Mouse (Mus musculus): ENCODE measurements at regions not wholly inside any gene's neighbourhood (a gene's known extent, or its start where the extent isn't known, plus 50 kb on each side); places are given as distances from the start of the nearest gene placed in this dataset.
A peak's percentile ranks its signal among the peaks of the same experiment; 100 is the strongest.

GRCm38 (mm10) chr16:51650100-51650499 is 380.9 kb upstream of the Cblb start:
- no peak for ATAC-seq
- no peaks in the 10 kb centered on the region for H3K4me1 ChIP-seq (replicated peaks; ENCODE audit: control insufficient read depth, insufficient read depth, low read length)
- 72% methylated on average over 5 of the region's 5 CpGs for WGBS

DNA sequence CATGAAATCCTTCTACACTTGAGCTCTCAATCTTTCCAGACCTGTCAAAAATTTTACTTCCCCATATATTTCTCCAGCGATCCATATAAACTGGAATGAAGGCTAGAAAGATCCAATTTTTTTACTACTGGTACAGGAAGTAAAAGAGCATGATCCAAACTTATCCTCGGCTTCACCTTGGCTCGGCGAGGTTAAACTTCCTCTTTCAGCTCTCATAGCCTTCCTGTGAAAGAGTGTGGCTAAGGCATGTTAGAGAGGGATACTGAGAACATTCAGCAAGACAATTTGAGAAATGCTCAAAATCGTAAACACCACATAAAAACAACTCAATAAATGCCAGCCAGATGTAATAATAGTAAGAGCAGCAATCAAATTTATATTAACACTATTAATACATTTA is 380.3 kb upstream of the Cblb start:
- no peak overlapping the region for H3K4me2 ChIP-seq (ENCODE audit: low read length)
- ATAC-seq, result no peak
- H3K9ac ChIP-seq (replicated peaks; ENCODE audit: low read depth, low read length), result no peak overlapping the region
- H3K4me1 ChIP-seq (replicated peaks; ENCODE audit: control insufficient read depth, insufficient read depth, low read length), result no peaks in the 10 kb centered on the region
- no peak overlapping the region for H3K27ac ChIP-seq (ENCODE audit: low read length)
- H3K9me3 ChIP-seq (ENCODE audit: control insufficient read depth, low read length), result no peaks in the 10 kb centered on the region
- H3K4me3 ChIP-seq (replicated peaks; ENCODE audit: low read length), result no peak overlapping the region
- no peaks in the 10 kb centered on the region for H3K27me3 ChIP-seq (replicated peaks; ENCODE audit: control insufficient read depth, insufficient read depth, low read length)
- 93% methylated on average over 5 of the region's 5 CpGs for WGBS
- no peaks in the 10 kb centered on the region for H3K36me3 ChIP-seq (ENCODE audit: control insufficient read depth, insufficient read depth)

More at GRCm38 (mm10) chr16:51650100-51650499, 380.9 kb upstream of the Cblb start:
- Histone ChIP-seq H3K4me3 (replicated peaks; ENCODE audit: low read length) (no peak overlapping the region), H3K4me2 (ENCODE audit: low read length) (no peak overlapping the region), H3K27me3 (replicated peaks; ENCODE audit: control insufficient read depth, insufficient read depth, low read length) (no peaks in the 10 kb centered on the region), H3K9ac (replicated peaks; ENCODE audit: low read depth, low read length) (no peak overlapping the region), H3K36me3 (ENCODE audit: control insufficient read depth, insufficient read depth) (no peaks in the 10 kb centered on the region), H3K27ac (ENCODE audit: low read length) (no peak overlapping the region), H3K9me3 (ENCODE audit: control insufficient read depth, low read length) (no peaks in the 10 kb centered on the region)

DNA sequence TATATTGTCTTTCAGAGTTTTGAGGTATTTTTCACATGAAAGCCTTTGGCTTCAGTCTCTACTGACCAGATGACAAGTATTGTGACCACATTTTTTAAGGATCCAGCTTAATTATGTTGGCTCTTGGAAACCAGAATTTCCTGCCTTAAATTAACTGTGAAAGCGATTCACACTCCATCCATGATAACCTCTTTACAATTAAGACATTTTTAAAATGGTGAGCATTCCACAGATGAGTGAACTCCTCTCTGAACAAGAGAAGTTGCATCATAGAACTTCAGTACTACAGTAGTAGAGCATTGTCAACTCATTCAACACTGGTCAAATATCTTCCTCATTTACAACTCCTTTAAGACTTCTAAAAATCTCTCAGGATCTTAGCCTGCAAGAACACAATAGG is 369.3 kb upstream of the Cblb start:
- no peaks in the 10 kb centered on the region for H3K27me3 ChIP-seq (replicated peaks; ENCODE audit: control insufficient read depth, insufficient read depth, low read length)
- H3K27ac ChIP-seq (ENCODE audit: low read length), result no peak overlapping the region
- H3K4me1 ChIP-seq (replicated peaks; ENCODE audit: control insufficient read depth, insufficient read depth, low read length), result no peaks in the 10 kb centered on the region
- no peak overlapping the region for H3K4me2 ChIP-seq (ENCODE audit: low read length)
- H3K4me3 ChIP-seq (replicated peaks; ENCODE audit: low read length), result no peak overlapping the region
- H3K9me3 ChIP-seq (ENCODE audit: control insufficient read depth, low read length), result no peaks in the 10 kb centered on the region
- H3K36me3 ChIP-seq (ENCODE audit: control insufficient read depth, insufficient read depth), result no peaks in the 10 kb centered on the region
- WGBS, result 94% methylated on average over 1 of the region's 1 CpGs
- H3K9ac ChIP-seq (replicated peaks; ENCODE audit: low read depth, low read length), result no peak overlapping the region
- no peak for ATAC-seq

DNA sequence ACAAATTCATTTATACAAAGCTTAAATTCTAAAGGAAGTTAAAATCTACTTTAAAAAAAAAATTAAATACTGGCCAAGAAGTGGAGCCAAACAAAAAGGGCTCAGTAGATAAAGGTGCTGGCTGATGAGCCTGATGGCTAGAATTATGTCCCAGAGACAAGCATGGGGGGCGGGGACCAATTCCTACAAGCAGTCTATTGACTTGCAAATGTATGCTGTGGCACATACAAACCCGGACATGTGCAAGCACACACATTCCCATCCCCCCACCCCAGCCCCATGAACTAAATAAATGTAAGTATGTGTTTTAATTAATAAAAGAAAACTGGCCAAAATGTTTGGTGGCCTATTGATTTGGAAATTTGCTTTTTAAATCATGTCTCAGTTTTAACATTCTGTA is 366.7 kb upstream of the Cblb start:
- no peak overlapping the region for H3K4me2 ChIP-seq (ENCODE audit: low read length)
- no peaks in the 10 kb centered on the region for H3K4me1 ChIP-seq (replicated peaks; ENCODE audit: control insufficient read depth, insufficient read depth, low read length)
- no peaks in the 10 kb centered on the region for H3K27me3 ChIP-seq (replicated peaks; ENCODE audit: control insufficient read depth, insufficient read depth, low read length)
- H3K9me3 ChIP-seq (ENCODE audit: control insufficient read depth, low read length), result no peaks in the 10 kb centered on the region
- peak; percentile 83 for ATAC-seq
- no peaks in the 10 kb centered on the region for H3K36me3 ChIP-seq (ENCODE audit: control insufficient read depth, insufficient read depth)
- H3K27ac ChIP-seq (ENCODE audit: low read length), result no peak overlapping the region
- H3K4me3 ChIP-seq (replicated peaks; ENCODE audit: low read length), result no peak overlapping the region
- no peak overlapping the region for H3K9ac ChIP-seq (replicated peaks; ENCODE audit: low read depth, low read length)
- 24% methylated on average over 2 of the region's 2 CpGs for WGBS

GRCm38 (mm10) chr16:51675101-51675500 is 355.9 kb upstream of the Cblb start:
- H3K36me3 ChIP-seq (ENCODE audit: control insufficient read depth, insufficient read depth), result no peaks in the 10 kb centered on the region
- H3K4me1 ChIP-seq (replicated peaks; ENCODE audit: control insufficient read depth, insufficient read depth, low read length), result no peaks in the 10 kb centered on the region
- ATAC-seq, result no peak
- H3K27ac ChIP-seq (ENCODE audit: low read length), result no peak overlapping the region
- 91% methylated on average over 3 of the region's 3 CpGs for WGBS
- no peak overlapping the region for H3K4me3 ChIP-seq (replicated peaks; ENCODE audit: low read length)
- H3K9ac ChIP-seq (replicated peaks; ENCODE audit: low read depth, low read length), result no peak overlapping the region
- H3K4me2 ChIP-seq (ENCODE audit: low read length), result no peak overlapping the region
- H3K27me3 ChIP-seq (replicated peaks; ENCODE audit: control insufficient read depth, insufficient read depth, low read length), result no peaks in the 10 kb centered on the region
- H3K9me3 ChIP-seq (ENCODE audit: control insufficient read depth, low read length), result no peaks in the 10 kb centered on the region

GRCm38 (mm10) chr16:51675988-51676387 is 355.0 kb upstream of the Cblb start:
- WGBS, result 70% methylated on average over 4 of the region's 4 CpGs
- no peaks in the 10 kb centered on the region for H3K4me1 ChIP-seq (replicated peaks; ENCODE audit: control insufficient read depth, insufficient read depth, low read length)
- ATAC-seq, result no peak

DNA sequence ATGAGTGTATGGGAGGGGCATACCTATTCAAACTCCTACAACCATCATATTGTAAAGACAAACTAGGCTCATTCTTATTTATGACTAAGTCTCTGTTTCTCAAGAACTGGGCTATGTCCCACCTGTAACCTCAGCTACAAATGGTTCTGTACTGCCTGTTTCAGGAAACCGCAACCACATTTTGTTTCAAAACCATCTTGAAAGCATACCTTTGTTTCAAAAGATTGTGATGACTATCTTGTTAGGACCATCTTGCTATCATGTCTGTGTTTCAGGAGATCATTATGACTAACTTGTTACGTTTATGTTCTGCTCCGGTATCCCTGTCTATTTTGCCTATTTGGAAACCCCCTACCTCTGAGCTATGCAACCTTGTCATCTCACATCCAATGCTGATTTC is 340.2 kb upstream of the Cblb start:
- no peaks in the 10 kb centered on the region for H3K36me3 ChIP-seq (ENCODE audit: control insufficient read depth, insufficient read depth)

More at GRCm38 (mm10) chr16:51675988-51676387, 355.0 kb upstream of the Cblb start:
- Histone ChIP-seq H3K27ac (ENCODE audit: low read length) (no peak overlapping the region), H3K4me2 (ENCODE audit: low read length) (no peak overlapping the region), H3K9ac (replicated peaks; ENCODE audit: low read depth, low read length) (no peak overlapping the region), H3K9me3 (ENCODE audit: control insufficient read depth, low read length) (no peaks in the 10 kb centered on the region), H3K36me3 (ENCODE audit: control insufficient read depth, insufficient read depth) (no peaks in the 10 kb centered on the region), H3K4me3 (replicated peaks; ENCODE audit: low read length) (no peak overlapping the region), H3K27me3 (replicated peaks; ENCODE audit: control insufficient read depth, insufficient read depth, low read length) (no peaks in the 10 kb centered on the region)

GRCm38 (mm10) chr16:51705026-51705425 is 326.0 kb upstream of the Cblb start:
- H3K4me1 ChIP-seq (replicated peaks; ENCODE audit: control insufficient read depth, insufficient read depth, low read length), result no peaks in the 10 kb centered on the region
- no peaks in the 10 kb centered on the region for H3K9me3 ChIP-seq (ENCODE audit: control insufficient read depth, low read length)
- WGBS, result 86% methylated on average over 2 of the region's 2 CpGs
- no peak overlapping the region for H3K9ac ChIP-seq (replicated peaks; ENCODE audit: low read depth, low read length)
- no peaks in the 10 kb centered on the region for H3K36me3 ChIP-seq (ENCODE audit: control insufficient read depth, insufficient read depth)
- no peaks in the 10 kb centered on the region for H3K27me3 ChIP-seq (replicated peaks; ENCODE audit: control insufficient read depth, insufficient read depth, low read length)
- no peak for ATAC-seq
- no peak overlapping the region for H3K4me3 ChIP-seq (replicated peaks; ENCODE audit: low read length)
- H3K4me2 ChIP-seq (ENCODE audit: low read length), result no peak overlapping the region
- H3K27ac ChIP-seq (ENCODE audit: low read length), result no peak overlapping the region

More for the DNA sequence above, 340.2 kb upstream of the Cblb start:
- Histone ChIP-seq H3K4me3 (replicated peaks; ENCODE audit: low read length) (no peak overlapping the region), H3K27ac (ENCODE audit: low read length) (no peak overlapping the region), H3K4me2 (ENCODE audit: low read length) (no peak overlapping the region), H3K4me1 (replicated peaks; ENCODE audit: control insufficient read depth, insufficient read depth, low read length) (no peaks in the 10 kb centered on the region), H3K9me3 (ENCODE audit: control insufficient read depth, low read length) (0 out of 2 replicates have a peak, but pooled peaks cover 2% of the 10 kb centered on the region), H3K27me3 (replicated peaks; ENCODE audit: control insufficient read depth, insufficient read depth, low read length) (no peaks in the 10 kb centered on the region), H3K9ac (replicated peaks; ENCODE audit: low read depth, low read length) (no peak overlapping the region)
- WGBS, result 98% methylated on average over 3 of the region's 3 CpGs
- no peak for ATAC-seq

DNA sequence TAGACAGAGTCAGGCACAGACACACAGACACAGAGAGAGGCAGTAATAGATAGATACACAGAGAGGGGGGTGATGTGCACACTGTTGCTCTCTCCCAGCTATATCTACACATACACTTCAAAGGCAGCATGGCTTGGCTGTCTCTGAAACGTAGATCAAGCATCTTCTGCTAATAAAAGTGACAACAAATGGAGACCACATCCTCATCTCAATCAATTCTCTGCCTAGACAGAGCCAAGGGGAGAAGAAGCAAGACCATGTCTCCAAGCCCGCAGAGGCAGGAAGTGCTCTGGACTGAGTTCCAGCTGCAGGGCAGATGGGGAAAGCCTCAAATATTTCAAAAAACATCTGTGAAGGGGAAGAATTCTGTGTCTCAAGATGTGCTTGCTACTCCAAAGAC is 312.3 kb upstream of the Cblb start:
- Histone ChIP-seq H3K4me3 (replicated peaks; ENCODE audit: low read length) (no peak overlapping the region), H3K9ac (replicated peaks; ENCODE audit: low read depth, low read length) (no peak overlapping the region), H3K4me1 (replicated peaks; ENCODE audit: control insufficient read depth, insufficient read depth, low read length) (no peaks in the 10 kb centered on the region), H3K9me3 (ENCODE audit: control insufficient read depth, low read length) (no peaks in the 10 kb centered on the region), H3K27me3 (replicated peaks; ENCODE audit: control insufficient read depth, insufficient read depth, low read length) (no peaks in the 10 kb centered on the region), H3K4me2 (ENCODE audit: low read length) (no peak overlapping the region), H3K36me3 (ENCODE audit: control insufficient read depth, insufficient read depth) (no peaks in the 10 kb centered on the region), H3K27ac (ENCODE audit: low read length) (no peak overlapping the region)
- 76% methylated on average over 2 of the region's 2 CpGs for whole genome bisulfite sequencing
- no peak for ATAC-seq

- Histone ChIP-seq H3K27me3 (replicated peaks; ENCODE audit: control insufficient read depth, insufficient read depth, low read length) (no peaks in the 10 kb centered on the region), H3K36me3 (ENCODE audit: control insufficient read depth, insufficient read depth) (no peaks in the 10 kb centered on the region), H3K9me3 (ENCODE audit: control insufficient read depth, low read length) (no peaks in the 10 kb centered on the region), H3K4me1 (replicated peaks; ENCODE audit: control insufficient read depth, insufficient read depth, low read length) (no peaks in the 10 kb centered on the region), H3K9ac (replicated peaks; ENCODE audit: low read depth, low read length) (no peak overlapping the region), H3K4me3 (replicated peaks; ENCODE audit: low read length) (no peak overlapping the region), H3K4me2 (ENCODE audit: low read length) (no peak overlapping the region), H3K27ac (ENCODE audit: low read length) (no peak overlapping the region)
- ATAC-seq, result no peak
- WGBS, result 78% methylated on average over 2 of the region's 2 CpGs
These were observed 311.4 kb upstream of the Cblb start for GRCm38 (mm10) chr16:51719637-51720036.
